8 mouse cellular contexts compared by ENCODE assay signal in genomic region chr1:42539541-42540520, GRCm38 (mm10).
DNase-seq lines count a peak whose midpoint lies in the region; ATAC-seq and TF ChIP-seq lines count a peak whose summit lies in the region.

No protein-coding gene starts in this region.

- ATAC-seq in lung, embryonic 14.5 days (ENCODE audit: insufficient read depth): no peak
- peak; percentile 56 for ATAC-seq in hindbrain, embryonic 12.5 days (ENCODE audit: low FRiP score)
- peak; percentile 70 for ATAC-seq in neural tube, embryonic 14.5 days (ENCODE audit: low read depth)
- ATAC-seq in erythroblast, adult 5-6 weeks (replicated peaks; ENCODE audit: low FRiP score, poor library complexity, severe bottlenecking): no peak

- H3K27ac ChIP-seq in lung, embryonic 14.5 days (ENCODE audit: low read depth): no peak overlapping the region
- H3K27ac ChIP-seq in hindbrain, embryonic 12.5 days: peak overlapping the region; percentile 66
- H3K27ac ChIP-seq in neural tube, embryonic 14.5 days (ENCODE audit: low read depth, low read length): peak overlapping the region; percentile 66

- peak overlapping the region; percentile 47 for H3K4me2 ChIP-seq in lung, embryonic 14.5 days
- H3K4me2 ChIP-seq in hindbrain, embryonic 12.5 days (replicated peaks): peak overlapping the region; percentile 52
- peak overlapping the region; percentile 46 for H3K4me2 ChIP-seq in neural tube, embryonic 14.5 days (ENCODE audit: low read depth, low read length)

- H3K9ac ChIP-seq in lung, embryonic 14.5 days: no peak overlapping the region
- 0 out of 2 replicates have a peak overlapping the region, but pooled peaks have one; percentile 18 for H3K9ac ChIP-seq in hindbrain, embryonic 12.5 days
- H3K9ac ChIP-seq in neural tube, embryonic 14.5 days (replicated peaks; ENCODE audit: low read depth, low read length): no peak overlapping the region

- peak; percentile 24 for DNase-seq in lung, embryonic 14.5 days
- no peak for DNase-seq in lung, postnatal 36 days
- DNase-seq in left cerebral cortex, adult 11 months (ENCODE audit: low spot score): peak; percentile 30
- DNase-seq in gastrocnemius, postnatal 4 days (ENCODE audit: low spot score in 2 of 2): no peak
- DNase-seq in ovary, adult 18-20 months (ENCODE audit: low spot score): no peak

- H3K9me3 ChIP-seq in lung, embryonic 14.5 days (ENCODE audit: low read depth, low read length): no peaks in the 10 kb centered on the region
- no peaks in the 10 kb centered on the region for H3K9me3 ChIP-seq in hindbrain, embryonic 12.5 days (replicated peaks)
- no peaks in the 10 kb centered on the region for H3K9me3 ChIP-seq in neural tube, embryonic 14.5 days (ENCODE audit: control insufficient read depth, low read length)

- H3K4me1 ChIP-seq in lung, embryonic 14.5 days (ENCODE audit: insufficient read depth): no peaks in the 10 kb centered on the region
- peaks cover 34% of the 10 kb centered on the region for H3K4me1 ChIP-seq in hindbrain, embryonic 12.5 days
- H3K4me1 ChIP-seq in neural tube, embryonic 14.5 days (ENCODE audit: control insufficient read depth, insufficient read depth, low read length): peaks cover 22% of the 10 kb centered on the region

- H3K4me3 ChIP-seq in lung, embryonic 14.5 days (ENCODE audit: low read depth, low read length): no peak overlapping the region
- H3K4me3 ChIP-seq in hindbrain, embryonic 12.5 days: no peak overlapping the region
- 0 out of 2 replicates have a peak overlapping the region, but pooled peaks have one; percentile 2 for H3K4me3 ChIP-seq in neural tube, embryonic 14.5 days (ENCODE audit: low read depth, low read length)

- no peaks in the 10 kb centered on the region for H3K27me3 ChIP-seq in lung, embryonic 14.5 days (ENCODE audit: insufficient read depth, low read length)
- H3K27me3 ChIP-seq in hindbrain, embryonic 12.5 days: peaks cover 10% of the 10 kb centered on the region
- H3K27me3 ChIP-seq in neural tube, embryonic 14.5 days (ENCODE audit: control insufficient read depth, insufficient read depth, low read length): no peaks in the 10 kb centered on the region

- no peaks in the 10 kb centered on the region for H3K36me3 ChIP-seq in lung, embryonic 14.5 days (ENCODE audit: insufficient read depth)
- H3K36me3 ChIP-seq in hindbrain, embryonic 12.5 days: no peaks in the 10 kb centered on the region
- H3K36me3 ChIP-seq in neural tube, embryonic 14.5 days (ENCODE audit: control insufficient read depth, insufficient read depth, low read length): no peaks in the 10 kb centered on the region

- no peak for TF ChIP-seq CTCF in lung, embryonic 14.5 days (IDR thresholded peaks at IDR 0.05; ENCODE audit: low read depth)

- 39% methylated on average over 26 of the region's 26 CpGs for WGBS in lung, embryonic 14.5 days
- 32% methylated on average over 26 of the region's 26 CpGs for WGBS in hindbrain, embryonic 12.5 days
- 15% methylated on average over 26 of the region's 26 CpGs for WGBS in neural tube, embryonic 14.5 days

Comparison
In these comparisons a context has a peak if more than half of its experiments do, and no peak if none do; other contexts are left out.
1. DNase-seq: peak in lung, embryonic 14.5 days (single experiment) and left cerebral cortex, adult 11 months (single experiment); none in lung, postnatal 36 days (single experiment), gastrocnemius, postnatal 4 days (0 of 2) and ovary, adult 18-20 months (single experiment).
2. ATAC-seq: peak in hindbrain, embryonic 12.5 days (single experiment) and neural tube, embryonic 14.5 days (single experiment); none in lung, embryonic 14.5 days (single experiment) and erythroblast, adult 5-6 weeks (single experiment).
3. Peak in every context shown above with its lines, with median percentiles within 50 percentile points of each other: H3K4me2 ChIP-seq.